Mouse (Mus musculus) intestine, postnatal 0 days (tissue): ENCODE data around the gene Trim21. TPM values are rescaled to one million over a fixed set of nuclear protein-coding genes. Genes with fewer than 3 reads are reported as not detected.

Experiments used
- ATAC-seq: fragments of 200-750 bp; cut with Nextera tagmentation; 2 replicates; pipeline ENCODE4 v1.8.0; 2017; ENCODE audit warnings: mild to moderate bottlenecking, moderate TSS enrichment, moderate library complexity
- H3K27ac ChIP-seq: fragments of 300-500 bp; sonication (generic); 2 replicates; pipeline ENCODE4 v1.5.1; 2014; ENCODE audit warnings: mild to moderate bottlenecking, low read depth, low read length, moderate library complexity
- H3K27me3 ChIP-seq: fragments of 300-500 bp; sonication (generic); replicated peaks from 2 replicates; pipeline ENCODE4 v1.6.1; 2014; ENCODE audit warnings: low read length, mixed read lengths; ENCODE audit not compliant: control insufficient read depth, insufficient read depth
- H3K36me3 ChIP-seq: fragments of 300-500 bp; sonication (generic); 2 replicates; pipeline ENCODE4 v1.6.1; 2014; ENCODE audit warnings: mild to moderate bottlenecking, moderate library complexity; ENCODE audit not compliant: control insufficient read depth, insufficient read depth
- H3K4me1 ChIP-seq: fragments of 300-500 bp; sonication (generic); replicated peaks from 2 replicates; pipeline ENCODE4 v1.6.1; 2014; ENCODE audit warnings: antibody characterized with exemption, low read length, mixed read lengths; ENCODE audit not compliant: control insufficient read depth, insufficient read depth
- H3K4me2 ChIP-seq: fragments of 300-500 bp; sonication (generic); replicated peaks from 2 replicates; pipeline ENCODE4 v1.6.1; 2014; ENCODE audit warnings: low read depth, mild to moderate bottlenecking, moderate library complexity
- H3K4me3 ChIP-seq: fragments of 300-500 bp; sonication (generic); 2 replicates; pipeline ENCODE4 v1.5.1; 2014; ENCODE audit warnings: low read depth, low read length
- H3K9ac ChIP-seq: fragments of 300-500 bp; sonication (generic); 2 replicates; pipeline ENCODE4 v1.6.1; 2014; ENCODE audit warnings: mild to moderate bottlenecking, low read depth, low read length
- H3K9me3 ChIP-seq: fragments of 300-500 bp; sonication (generic); 2 replicates; pipeline ENCODE4 v1.6.1; 2016; ENCODE audit warnings: mixed run types; ENCODE audit not compliant: control insufficient read depth
- CTCF ChIP-seq: sonication (generic); IDR thresholded peaks from 2 replicates; pipeline ENCODE4 v1.5.1; 2016; ENCODE audit warnings: low read depth, mild to moderate bottlenecking, control low read depth, antibody characterized with exemption, moderate library complexity
- WGBS: fragments of 180-500 bp; shearing (Covaris S2); extraction: QIAGEN DNeasy Blood & Tissue Kit; methylation state at CpG from one replicate; pipeline ENCODE4 v1.1.7; 2014; 5-methylcytosine and 5-hydroxymethylcytosine counted together
- polyA plus RNA-seq: library from polyadenylated mRNA; unstranded; fragments of >200 nt; fragmentation: Nextera tagmentation; extraction: Ambion mirVana; gene quantifications from 2 replicates; pipeline ENCODE4 v1.2.1, GENCODE M21; 2015

Trim21 gene
- polyA plus RNA-seq, 1 experiment from 2014 or later: 0.66 TPM

- 81% methylated on average over 7 of the region's 7 CpGs for WGBS
- Histone ChIP-seq H3K27ac (no peak overlapping the region), H3K4me2 (no peak overlapping the region), H3K27me3 (peaks cover 2% of the 10 kb centered on the region; the same call in 1 of the 2 replicates), H3K36me3 (no peaks in the 10 kb centered on the region), H3K9ac (no peak overlapping the region), H3K4me3 (no peak overlapping the region), H3K9me3 (no peaks in the 10 kb centered on the region), H3K4me1 (no peaks in the 10 kb centered on the region)
- ATAC-seq: no peak
- no peak for TF ChIP-seq CTCF
These were observed 55.6 kb downstream of the Trim21 start for GRCm38 (mm10) chr7:102509726-102510125.

DNA sequence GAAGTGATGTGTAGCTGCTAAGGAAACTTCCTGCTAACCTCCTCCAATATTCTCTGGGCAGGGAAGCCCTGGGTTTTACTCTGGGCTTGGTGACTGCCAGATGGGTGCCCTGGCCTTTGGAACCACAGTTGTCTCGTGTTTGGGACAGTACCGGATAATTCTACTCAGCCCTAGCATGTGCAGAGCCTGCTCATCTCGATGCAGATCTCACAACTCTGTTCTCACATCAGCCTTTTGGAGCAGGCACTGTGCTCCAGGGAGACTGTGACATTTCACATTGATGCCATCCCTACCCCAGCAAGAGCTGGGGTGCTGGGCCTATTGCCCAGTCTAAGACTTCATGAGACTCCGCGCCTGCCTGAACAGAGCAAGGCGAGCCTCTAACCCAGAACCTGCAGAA lies 56.6 kb downstream of the Trim21 start:
- no peak overlapping the region for H3K9ac ChIP-seq
- H3K9me3 ChIP-seq: no peaks in the 10 kb centered on the region
- H3K27ac ChIP-seq: no peak overlapping the region
- TF ChIP-seq CTCF: no peak
- no peaks in the 10 kb centered on the region for H3K36me3 ChIP-seq
- H3K4me1 ChIP-seq: no peaks in the 10 kb centered on the region
- H3K4me2 ChIP-seq: no peak overlapping the region
- no peak for ATAC-seq
- no peaks in the 10 kb centered on the region; the same call in 1 of the 2 replicates for H3K27me3 ChIP-seq
- 88% methylated on average over 6 of the region's 6 CpGs for whole genome bisulfite sequencing
- no peak overlapping the region for H3K4me3 ChIP-seq

DNA sequence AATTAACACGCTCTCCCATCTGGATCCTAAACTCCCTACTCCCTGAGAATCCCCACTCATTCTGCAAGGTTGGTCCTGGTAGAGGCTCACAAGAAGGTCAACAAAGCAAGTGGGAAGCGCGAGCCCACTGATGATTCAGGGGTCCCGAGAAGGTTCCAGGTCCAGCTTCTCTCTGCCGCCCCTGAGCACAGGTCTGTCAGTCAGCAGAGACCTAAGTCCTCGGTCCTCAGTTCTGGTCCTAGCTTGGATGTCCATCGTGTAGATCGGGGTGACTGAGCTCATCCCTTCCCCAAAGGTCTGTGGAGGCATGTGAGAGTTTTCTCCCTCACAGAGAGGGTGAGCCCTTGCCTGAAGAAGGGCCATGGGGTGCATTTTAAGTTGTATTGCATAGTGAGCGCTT lies 57.2 kb downstream of the Trim21 start:
- no peak for ATAC-seq
- Histone ChIP-seq H3K4me1 (no peaks in the 10 kb centered on the region), H3K27ac (no peak overlapping the region), H3K9ac (no peak overlapping the region), H3K4me2 (no peak overlapping the region), H3K9me3 (no peaks in the 10 kb centered on the region), H3K36me3 (no peaks in the 10 kb centered on the region), H3K4me3 (no peak overlapping the region), H3K27me3 (no peaks in the 10 kb centered on the region; the same call in 1 of the 2 replicates)
- 86% methylated on average over 9 of the region's 9 CpGs for WGBS
- no peak for TF ChIP-seq CTCF

Other genes with a start within 250 kb of the Trim21 start
- gene Rrm1, start 123.8 kb downstream of the Trim21 start, polyA plus RNA-seq: 22.7 and 23.4 TPM in 2 replicates
- not detected in 2 replicates for gene Olfr543, start 83.8 kb downstream of the Trim21 start, polyA plus RNA-seq
- gene Olfr544, start 77.2 kb downstream of the Trim21 start, polyA plus RNA-seq: 0.04 TPM in 1 of 2 replicates, not detected in the other
- not detected in 2 replicates for gene Olfr545, start 65.9 kb downstream of the Trim21 start, polyA plus RNA-seq
- not detected in 2 replicates for gene Olfr547, start 30.7 kb downstream of the Trim21 start, polyA plus RNA-seq
- gene Olfr548-ps1, start 24.6 kb downstream of the Trim21 start, polyA plus RNA-seq: not detected in 2 replicates
- not detected in 2 replicates for gene Olfr549, start 15.6 kb downstream of the Trim21 start, polyA plus RNA-seq
- not detected in 2 replicates for gene Olfr550, start 6.0 kb upstream of the Trim21 start, polyA plus RNA-seq
- not detected in 2 replicates for gene Olfr551, start 26.4 kb upstream of the Trim21 start, polyA plus RNA-seq
- gene Olfr552, start 32.3 kb upstream of the Trim21 start, polyA plus RNA-seq: not detected in 2 replicates
- not detected in 2 replicates for gene Olfr553, start 52.7 kb upstream of the Trim21 start, polyA plus RNA-seq
- gene Olfr554, start 72.9 kb upstream of the Trim21 start, polyA plus RNA-seq: not detected in 2 replicates
- not detected in 2 replicates for gene Olfr555, start 93.3 kb upstream of the Trim21 start, polyA plus RNA-seq
- gene Olfr556, start 99.4 kb upstream of the Trim21 start, polyA plus RNA-seq: not detected in 2 replicates
- gene Trim68, start 121.8 kb upstream of the Trim21 start, polyA plus RNA-seq: 3.6 and 4.3 TPM in 2 replicates
- not detected in 2 replicates for gene Olfr557, start 130.4 kb upstream of the Trim21 start, polyA plus RNA-seq
- 0.38 and 0.48 TPM in 2 replicates for gene Olfr558, start 136.7 kb upstream of the Trim21 start, polyA plus RNA-seq
- gene Olfr33, start 153.6 kb upstream of the Trim21 start, polyA plus RNA-seq: not detected in 2 replicates
- not detected in 2 replicates for gene Olfr559, start 162.0 kb upstream of the Trim21 start, polyA plus RNA-seq
- gene Olfr560, start 193.9 kb upstream of the Trim21 start, polyA plus RNA-seq: not detected in 2 replicates
- gene Olfr78, start 194.0 kb upstream of the Trim21 start, polyA plus RNA-seq: 0.12 and 0.23 TPM in 2 replicates
- not detected in 2 replicates for gene Olfr561, start 205.7 kb upstream of the Trim21 start, polyA plus RNA-seq
- not detected in 2 replicates for gene Olfr564, start 238.0 kb upstream of the Trim21 start, polyA plus RNA-seq